Mouse (Mus musculus): Measurements from ENCODE around the gene Glyctk.

Gene Glyctk

DNA sequence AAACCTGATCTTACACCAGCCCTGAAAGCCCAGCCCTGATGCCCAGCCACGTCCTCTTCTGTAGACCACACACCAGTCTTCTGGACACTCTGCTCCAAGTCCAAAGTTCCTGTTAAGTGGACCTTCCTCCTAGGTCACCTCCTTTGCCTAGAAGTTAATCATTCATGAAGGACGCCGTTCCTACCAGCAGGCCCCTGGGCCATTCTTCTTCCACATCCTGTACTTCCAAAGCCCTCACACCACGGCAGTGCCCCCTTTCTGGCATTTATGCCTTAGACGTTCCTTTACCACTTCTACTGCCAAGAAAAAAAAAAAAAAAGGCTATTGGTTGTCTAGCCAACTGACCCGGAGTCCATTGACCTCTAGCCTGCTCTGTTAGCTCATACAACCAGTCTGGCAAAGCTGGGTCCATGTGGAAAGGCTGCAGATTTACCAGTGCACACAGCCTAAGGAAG is at the start of gene Glyctk:
TSS of gene Glyctk (minus strand) at position 102 of the 455 bp plus-strand sequence.
- no peak for DNase-seq (ENCODE audit: low read depth, low spot score)

DNA sequence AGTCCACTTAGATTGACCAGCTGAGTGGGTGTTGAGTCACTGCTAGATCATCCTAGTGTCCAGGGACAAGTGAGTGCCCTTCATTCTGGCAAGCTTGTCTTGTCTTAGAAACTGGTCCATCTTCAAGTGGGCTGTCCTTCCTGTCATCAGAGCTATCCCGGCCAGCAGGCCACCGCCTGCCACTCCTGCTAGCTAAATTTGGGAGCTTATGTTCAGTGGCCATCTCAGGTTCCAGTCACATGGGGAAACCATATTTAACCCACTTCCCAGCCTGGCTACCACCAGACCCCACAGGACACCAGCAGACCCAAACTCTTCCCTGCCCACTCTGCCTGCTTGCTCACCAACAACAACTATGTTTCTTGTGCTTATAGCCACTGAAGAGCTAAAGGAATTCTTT is 48.6 kb upstream of the Glyctk start:
- DNase-seq (ENCODE audit: low read depth, low spot score), result no peak

- DNase-seq (ENCODE audit: low read depth, low spot score), result peak; percentile 51
Measured at GRCm38 (mm10) chr9:106205713-106206290, 47.9 kb upstream of the Glyctk start.

GRCm38 (mm10) chr9:106203990-106204851 is 46.3 kb upstream of the Glyctk start:
- peak; percentile 87 for DNase-seq (ENCODE audit: low read depth, low spot score)

GRCm38 (mm10) chr9:106202819-106203636 is 45.1 kb upstream of the Glyctk start, which contains the start of gene Twf2:
TSS of gene Twf2 (plus strand) at chr9:106203108.
- DNase-seq (ENCODE audit: low read depth, low spot score), result peak; percentile 91

- DNase-seq (ENCODE audit: low read depth, low spot score), result no peak
Measured at GRCm38 (mm10) chr9:106201895-106202294, 44.0 kb upstream of the Glyctk start.

- peak; percentile 40 for DNase-seq (ENCODE audit: low read depth, low spot score)
Measured at GRCm38 (mm10) chr9:106199535-106200272, 41.8 kb upstream of the Glyctk start, which contains the start of gene Ppm1m. TSS of gene Ppm1m (minus strand) at chr9:106199746.

- peak; percentile 74 for DNase-seq (ENCODE audit: low read depth, low spot score)
Measured at GRCm38 (mm10) chr9:106198962-106199458, 41.1 kb upstream of the Glyctk start.

DNA sequence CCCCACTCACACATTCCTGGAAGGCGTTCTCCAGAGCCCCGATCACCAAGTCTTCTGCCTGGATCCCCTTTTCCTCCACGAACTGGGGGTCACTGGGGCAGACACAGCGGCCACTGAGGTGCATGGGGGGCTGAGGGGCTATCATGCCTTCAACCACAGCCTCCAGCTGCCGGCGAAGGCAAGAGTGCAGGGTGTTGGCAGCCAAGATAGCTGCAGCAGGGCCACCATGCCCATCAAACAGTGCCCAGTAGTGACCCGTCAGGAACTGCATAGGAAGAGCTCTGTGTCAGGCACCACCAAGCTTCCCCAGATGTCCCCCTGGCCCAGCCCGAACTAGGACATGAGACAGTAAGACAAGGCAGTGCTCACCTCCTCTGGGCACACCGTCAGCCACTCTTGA is 39.8 kb upstream of the Glyctk start:
- no peak for DNase-seq (ENCODE audit: low read depth, low spot score)

- DNase-seq (ENCODE audit: low read depth, low spot score), result no peak
Measured at GRCm38 (mm10) chr9:106197081-106197713, 39.3 kb upstream of the Glyctk start.

- DNase-seq (ENCODE audit: low read depth, low spot score), result peak; percentile 95
Measured at GRCm38 (mm10) chr9:106195693-106196092, 37.8 kb upstream of the Glyctk start.

GRCm38 (mm10) chr9:106193930-106194807 is 36.2 kb upstream of the Glyctk start:
- DNase-seq (ENCODE audit: low read depth, low spot score), result peak; percentile 74

DNA sequence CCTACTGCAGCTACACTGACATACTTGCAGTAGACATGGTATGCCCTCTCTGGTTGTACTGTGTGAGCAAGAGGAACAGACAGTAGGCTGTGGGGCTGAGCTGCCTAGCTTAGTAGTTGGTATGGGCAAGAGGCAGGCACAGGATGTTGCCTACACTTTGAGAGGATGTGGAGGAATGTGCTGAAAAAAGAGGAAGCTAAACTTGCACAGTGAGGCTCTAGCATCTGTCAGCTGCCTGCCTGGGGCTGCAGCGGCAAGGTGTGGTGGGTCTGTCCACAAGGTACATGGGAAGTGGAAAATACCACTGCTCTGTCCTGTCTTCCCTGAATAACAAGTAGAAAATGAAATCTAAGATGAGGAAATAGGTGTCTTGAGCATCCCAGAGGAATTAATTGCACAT is 35.1 kb upstream of the Glyctk start:
- DNase-seq (ENCODE audit: low read depth, low spot score), result peak; percentile 74

DNA sequence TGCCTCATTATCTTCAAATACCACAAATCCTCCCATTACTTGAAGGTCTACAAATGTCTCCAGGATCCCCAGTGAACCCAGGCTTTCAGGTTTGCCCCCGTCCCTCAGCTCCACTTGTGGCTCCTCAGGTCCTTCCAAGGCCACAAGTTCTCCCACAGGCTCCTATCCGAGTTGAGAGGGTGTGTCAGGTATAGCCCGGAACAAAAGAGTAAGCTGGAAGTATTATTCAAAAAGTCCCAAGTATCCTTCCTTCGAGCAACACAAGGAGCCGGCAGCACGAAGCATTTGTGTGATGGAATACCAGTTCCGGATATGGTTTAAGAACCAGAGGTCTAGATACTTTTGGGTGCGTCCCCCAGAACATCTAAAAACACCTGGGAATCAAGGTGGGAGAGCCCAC is 34.1 kb upstream of the Glyctk start:
- no peak for DNase-seq (ENCODE audit: low read depth, low spot score)

DNA sequence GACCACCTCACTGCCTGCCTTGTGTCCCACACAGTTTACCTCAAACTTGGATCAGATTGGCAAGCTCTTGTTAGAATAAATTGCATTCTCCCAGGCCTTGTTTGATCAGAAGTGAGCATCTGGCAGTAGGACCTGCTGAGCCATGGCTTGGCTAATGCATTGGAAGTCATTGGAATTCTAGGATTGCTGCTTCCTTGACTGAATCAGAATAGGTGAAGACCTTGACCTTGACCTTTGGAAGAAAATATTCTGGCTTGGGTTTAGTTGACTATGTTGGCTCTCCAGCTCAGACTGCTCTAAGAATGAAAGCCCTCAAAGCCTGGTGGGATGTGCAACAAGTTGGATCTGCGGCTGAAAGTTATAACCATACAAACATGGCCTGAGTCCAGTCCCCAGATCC is 33.4 kb upstream of the Glyctk start:
- no peak for DNase-seq (ENCODE audit: low read depth, low spot score)

DNA sequence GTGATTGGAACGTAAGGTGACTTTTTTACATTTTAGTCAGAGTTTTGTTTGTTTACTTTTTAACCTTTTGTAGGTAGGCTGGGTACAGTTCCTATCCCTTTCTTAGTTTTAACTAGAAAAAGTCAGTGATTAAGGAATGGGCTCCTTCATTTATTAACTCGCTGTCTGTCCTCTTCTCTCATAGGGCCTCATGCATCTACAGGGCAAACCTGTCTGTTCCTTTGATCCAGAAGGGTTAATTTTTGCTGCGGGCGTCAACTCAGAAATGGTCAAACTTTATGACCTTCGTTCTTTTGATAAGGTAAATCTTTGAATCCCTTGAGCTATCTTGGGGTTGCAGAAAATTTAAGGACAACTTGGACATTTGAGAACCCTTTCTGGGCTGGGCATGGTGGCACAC is 26.1 kb upstream of the Glyctk start:
- DNase-seq (ENCODE audit: low read depth, low spot score), result no peak

- DNase-seq (ENCODE audit: low read depth, low spot score), result no peak
Measured at GRCm38 (mm10) chr9:106182146-106182545, 24.2 kb upstream of the Glyctk start.

- DNase-seq (ENCODE audit: low read depth, low spot score), result no peak
Measured at GRCm38 (mm10) chr9:106179964-106180363, 22.0 kb upstream of the Glyctk start.

DNA sequence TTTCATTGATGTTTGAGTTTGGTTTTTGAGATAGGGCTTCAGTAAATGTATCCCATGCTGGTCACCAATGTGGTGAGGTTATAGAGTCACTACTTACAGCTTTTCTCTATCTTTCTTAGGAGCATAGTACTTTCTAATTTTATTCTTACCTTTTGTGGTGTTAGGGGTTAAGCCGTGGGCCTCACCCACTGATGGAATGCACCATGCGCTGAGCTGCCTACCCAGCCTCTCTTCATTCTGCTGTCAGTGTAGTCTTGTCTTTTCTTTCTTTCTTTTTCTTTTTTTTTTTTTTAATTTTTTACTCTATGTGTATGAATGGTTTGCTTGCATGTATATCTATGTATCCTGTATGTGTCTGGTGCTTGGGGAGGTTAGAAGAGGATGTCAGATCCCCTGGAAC is 21.5 kb upstream of the Glyctk start:
- DNase-seq (ENCODE audit: low read depth, low spot score), result no peak

- DNase-seq (ENCODE audit: low read depth, low spot score), result no peak
Measured at GRCm38 (mm10) chr9:106177799-106178198, 19.9 kb upstream of the Glyctk start.
